Mouse (Mus musculus) retina, postnatal 7 days (tissue): ENCODE data around the gene Cobl.

ENCODE experiments used
- DNase-seq: peaks from one replicate; pipeline ENCODE4 v3.0.0-alpha.2; 2012; ENCODE audit warnings: low read depth, low spot score

Gene Cobl

GRCm38 (mm10) chr11:12311419-12311818 is 153.3 kb downstream of the Cobl start:
- no peak for DNase-seq

- no peak for DNase-seq
These were observed 155.2 kb downstream of the Cobl start for GRCm38 (mm10) chr11:12309423-12310023.

GRCm38 (mm10) chr11:12304879-12305278 is 159.9 kb downstream of the Cobl start:
- no peak for DNase-seq

- no peak for DNase-seq
These were observed 164.9 kb downstream of the Cobl start for GRCm38 (mm10) chr11:12299701-12300446.

- DNase-seq: no peak
These were observed 173.2 kb downstream of the Cobl start for GRCm38 (mm10) chr11:12291654-12291935.

- DNase-seq: peak; percentile 64
These were observed 173.7 kb downstream of the Cobl start for GRCm38 (mm10) chr11:12290911-12291653.

GRCm38 (mm10) chr11:12285319-12286021 is 179.3 kb downstream of the Cobl start:
- no peak for DNase-seq

GRCm38 (mm10) chr11:12280711-12281110 is 184.0 kb downstream of the Cobl start:
- DNase-seq: no peak

- DNase-seq: no peak
These were observed 190.5 kb downstream of the Cobl start for GRCm38 (mm10) chr11:12274276-12274675.

GRCm38 (mm10) chr11:12273726-12274125 is 191.0 kb downstream of the Cobl start:
- DNase-seq: no peak

- no peak for DNase-seq
These were observed 206.3 kb downstream of the Cobl start for GRCm38 (mm10) chr11:12258411-12258810.

GRCm38 (mm10) chr11:12257324-12258118 is 207.2 kb downstream of the Cobl start:
- peak; percentile 17 for DNase-seq

GRCm38 (mm10) chr11:12245327-12245915 is 219.3 kb downstream of the Cobl start:
- no peak for DNase-seq

GRCm38 (mm10) chr11:12236341-12236740 is 228.4 kb downstream of the Cobl start:
- no peak for DNase-seq

- DNase-seq: no peak
These were observed 229.9 kb downstream of the Cobl start for GRCm38 (mm10) chr11:12234876-12235275.

- DNase-seq: no peak
These were observed 230.6 kb downstream of the Cobl start for GRCm38 (mm10) chr11:12234126-12234525.

GRCm38 (mm10) chr11:12232743-12233125 is 232.0 kb downstream of the Cobl start:
- no peak for DNase-seq

- no peak for DNase-seq
These were observed 232.6 kb downstream of the Cobl start for GRCm38 (mm10) chr11:12232041-12232742.

- no peak for DNase-seq
These were observed 233.2 kb downstream of the Cobl start for GRCm38 (mm10) chr11:12231481-12232035.

GRCm38 (mm10) chr11:12229411-12229810 is 235.3 kb downstream of the Cobl start:
- no peak for DNase-seq
